Mouse (Mus musculus): ENCODE results near the gene Kdm4c.
"Not testable (repeated sequence)": the region's sequence is repeated elsewhere in the genome, so short reads cannot be mapped to it uniquely, and the experiment has no call there.

The Kdm4c gene

GRCm38 (mm10) chr4:74242176-74242575 is at the start of gene Kdm4c:
Gene Kdm4c, plus strand, starts transcription at chr4:74242497.
- DNase-seq (ENCODE audit: extremely low read depth, low read depth): no peak

GRCm38 (mm10) chr4:74201281-74201811 is 41.0 kb upstream of the Kdm4c start:
- DNase-seq (ENCODE audit: extremely low read depth, low read depth): no peak

- DNase-seq (ENCODE audit: extremely low read depth, low read depth): not testable (repeated sequence)
Observed at GRCm38 (mm10) chr4:74221780-74222179, 20.5 kb upstream of the Kdm4c start.

DNA sequence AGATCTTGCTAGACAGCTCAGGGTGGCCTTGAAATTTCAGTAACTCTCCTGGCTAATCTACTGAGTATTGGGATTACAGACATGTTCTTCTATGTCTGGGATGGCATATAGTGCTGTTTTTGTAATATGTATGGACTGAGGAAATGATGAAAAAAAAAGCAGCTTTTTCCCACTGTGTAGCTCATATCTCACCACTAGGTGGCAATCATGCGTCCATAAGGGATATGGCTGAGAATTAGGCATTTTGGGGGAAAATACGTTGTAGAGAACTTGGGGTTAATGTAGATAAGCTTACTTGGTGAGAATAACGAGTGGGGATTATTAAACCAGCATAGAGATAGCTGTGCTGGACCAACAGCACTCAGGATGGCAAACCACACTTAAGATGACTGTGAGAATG is 19.9 kb upstream of the Kdm4c start:
- peak; percentile 8 for DNase-seq (ENCODE audit: extremely low read depth, low read depth)

- DNase-seq (ENCODE audit: extremely low read depth, low read depth): no peak
Observed at GRCm38 (mm10) chr4:74224210-74224609, 18.1 kb upstream of the Kdm4c start.

- DNase-seq (ENCODE audit: extremely low read depth, low read depth): no peak
Observed at GRCm38 (mm10) chr4:74230994-74231393, 11.3 kb upstream of the Kdm4c start.

DNA sequence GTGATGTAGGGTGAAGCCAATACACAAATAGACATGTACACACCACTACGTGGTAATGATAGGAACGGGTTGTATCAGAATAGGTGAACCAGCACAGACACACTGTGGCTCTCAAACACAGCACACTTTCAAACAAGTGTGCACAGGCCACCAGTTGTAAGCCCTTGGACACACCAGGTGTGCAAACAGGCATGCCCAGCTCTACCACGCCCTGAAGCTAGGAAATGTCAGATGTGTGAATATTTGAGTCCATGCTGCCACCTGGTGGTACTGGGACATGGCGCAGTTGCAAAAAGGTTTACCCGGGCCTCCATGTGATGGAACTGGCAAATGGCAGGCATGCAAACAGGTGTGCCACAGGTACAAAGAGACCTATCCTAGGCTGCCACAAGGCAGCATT is 10.9 kb upstream of the Kdm4c start:
- no peak for DNase-seq (ENCODE audit: extremely low read depth, low read depth)

DNA sequence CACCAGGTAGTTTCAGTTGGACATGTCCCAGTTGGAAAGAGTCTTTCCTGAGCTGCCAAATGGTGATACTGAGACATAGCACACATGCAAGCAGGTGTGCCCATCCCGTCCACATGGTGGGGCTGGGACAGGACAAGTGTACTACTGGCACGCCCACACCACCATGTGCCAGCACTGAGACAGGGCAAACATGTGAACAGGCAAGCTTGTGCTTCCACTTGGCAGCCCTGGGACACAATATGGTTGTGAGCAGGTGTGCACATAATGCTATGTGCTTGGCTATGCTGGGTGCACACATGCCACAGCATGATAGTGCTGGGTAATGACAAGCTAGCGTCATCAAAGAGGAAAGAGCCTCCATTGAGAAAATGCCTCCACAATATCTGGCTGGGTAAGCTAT is 8.8 kb upstream of the Kdm4c start:
- DNase-seq (ENCODE audit: extremely low read depth, low read depth): no peak

DNA sequence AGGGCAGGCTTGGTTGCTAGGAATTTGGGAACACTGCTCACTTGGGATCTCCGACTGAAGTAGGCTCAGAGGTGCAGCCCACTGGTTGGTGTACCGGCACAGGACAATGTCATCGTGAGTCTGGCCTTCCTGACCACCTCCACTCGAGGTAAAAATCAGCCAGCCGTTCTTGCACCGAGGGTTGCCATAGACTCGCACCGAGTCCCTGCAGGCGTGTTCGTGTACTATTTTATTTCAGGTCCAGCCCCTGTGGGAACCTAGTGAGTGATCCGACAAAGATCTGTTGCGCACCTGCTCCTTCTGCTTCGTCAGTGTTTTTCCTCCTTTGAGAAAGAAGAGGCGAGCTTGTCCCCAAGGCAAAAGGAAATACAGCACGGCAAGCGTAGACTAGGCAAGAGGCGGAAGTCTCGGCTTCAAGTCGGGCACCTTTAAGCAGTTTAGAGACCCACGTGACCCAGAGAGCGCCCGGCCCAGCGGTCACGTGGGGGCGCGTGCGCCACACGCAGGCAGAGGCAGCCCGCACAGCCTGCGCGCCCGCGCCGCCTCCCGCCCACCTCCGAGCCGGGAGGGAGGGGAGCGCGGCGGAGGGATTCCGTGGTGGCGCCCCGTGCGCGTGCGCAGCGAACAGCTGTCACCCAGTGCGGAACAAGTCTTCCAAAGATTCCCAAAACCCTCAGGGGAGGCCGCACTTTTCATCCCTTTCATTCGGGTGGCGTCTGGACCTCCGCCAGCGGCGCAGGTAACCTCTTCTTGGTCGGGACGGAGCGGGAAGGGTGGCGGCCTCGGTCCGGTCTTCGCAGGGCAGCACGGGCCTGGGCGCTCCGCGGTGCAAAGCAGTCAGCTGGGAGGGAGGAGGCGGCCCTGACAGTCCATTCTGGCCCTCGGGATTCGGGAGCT is 9.3 kb downstream of the Kdm4c start:
- peak; percentile 88 for DNase-seq (ENCODE audit: extremely low read depth, low read depth)

GRCm38 (mm10) chr4:74252245-74253105 is 10.2 kb downstream of the Kdm4c start:
- DNase-seq (ENCODE audit: extremely low read depth, low read depth): peak; percentile 47

DNA sequence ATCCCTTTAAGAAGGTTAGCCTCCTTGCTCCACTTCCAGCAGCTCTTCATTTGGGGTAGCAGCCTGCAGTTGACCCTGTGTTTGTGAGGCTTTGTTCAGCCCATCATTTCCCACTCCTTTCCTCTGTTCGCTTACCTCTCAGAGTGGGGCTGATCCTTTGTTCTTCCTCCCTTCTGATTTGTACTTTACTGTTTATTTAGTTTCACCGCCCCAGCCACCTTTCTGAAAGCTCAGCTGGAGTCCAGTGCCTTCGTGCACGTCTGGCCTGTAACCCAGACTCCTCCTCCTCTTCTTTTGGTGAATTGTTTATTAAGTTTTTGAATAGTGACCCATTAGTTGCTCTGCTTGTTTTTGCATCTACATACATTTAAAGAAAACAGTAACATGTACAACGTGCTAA is 15.6 kb downstream of the Kdm4c start:
- DNase-seq (ENCODE audit: extremely low read depth, low read depth): no peak

DNA sequence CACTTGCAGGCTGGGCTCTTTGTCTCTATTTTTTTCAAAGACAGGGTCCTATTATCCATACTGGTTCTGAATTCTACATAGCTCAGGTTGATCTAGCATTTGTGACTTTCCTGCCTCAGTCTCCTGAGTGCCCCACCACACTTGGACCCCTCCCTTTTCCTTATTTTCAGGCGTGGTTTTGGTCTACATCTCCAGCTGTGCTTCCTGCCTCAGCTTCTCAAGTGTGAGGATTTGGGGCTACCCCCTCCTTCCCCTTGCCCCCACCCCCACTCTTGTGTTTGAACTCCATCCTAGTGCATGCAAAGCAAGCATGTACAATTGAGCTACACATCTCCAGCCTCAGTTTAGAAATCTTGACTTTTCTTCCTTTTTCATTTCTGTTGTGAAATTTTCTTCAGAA is 16.2 kb downstream of the Kdm4c start:
- DNase-seq (ENCODE audit: extremely low read depth, low read depth): no peak

- DNase-seq (ENCODE audit: extremely low read depth, low read depth): no peak
Observed at GRCm38 (mm10) chr4:74259331-74259730, 17.0 kb downstream of the Kdm4c start.

DNA sequence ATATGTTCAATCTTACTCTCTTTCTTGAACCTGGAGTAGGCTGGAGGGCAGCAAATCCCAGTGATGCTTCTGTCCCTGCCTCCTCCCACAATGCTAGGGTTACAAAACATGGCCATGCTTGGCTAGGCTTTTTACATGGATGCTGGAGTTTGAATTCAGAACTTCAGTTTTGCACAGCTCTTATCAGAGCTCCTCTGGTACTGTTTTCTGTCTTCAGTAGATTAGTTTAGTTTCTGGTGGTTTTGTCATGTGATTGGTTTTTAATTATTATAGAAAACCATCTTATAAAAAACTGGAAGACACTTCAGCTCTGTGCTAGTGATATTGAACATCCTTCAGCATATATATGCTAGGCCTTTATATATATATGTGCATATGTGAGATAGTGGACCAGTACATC is 19.6 kb downstream of the Kdm4c start:
- no peak for DNase-seq (ENCODE audit: extremely low read depth, low read depth)

GRCm38 (mm10) chr4:74264428-74264955 is 22.2 kb downstream of the Kdm4c start:
- DNase-seq (ENCODE audit: extremely low read depth, low read depth): no peak

GRCm38 (mm10) chr4:74271180-74271579 is 28.9 kb downstream of the Kdm4c start:
- DNase-seq (ENCODE audit: extremely low read depth, low read depth): no peak

DNA sequence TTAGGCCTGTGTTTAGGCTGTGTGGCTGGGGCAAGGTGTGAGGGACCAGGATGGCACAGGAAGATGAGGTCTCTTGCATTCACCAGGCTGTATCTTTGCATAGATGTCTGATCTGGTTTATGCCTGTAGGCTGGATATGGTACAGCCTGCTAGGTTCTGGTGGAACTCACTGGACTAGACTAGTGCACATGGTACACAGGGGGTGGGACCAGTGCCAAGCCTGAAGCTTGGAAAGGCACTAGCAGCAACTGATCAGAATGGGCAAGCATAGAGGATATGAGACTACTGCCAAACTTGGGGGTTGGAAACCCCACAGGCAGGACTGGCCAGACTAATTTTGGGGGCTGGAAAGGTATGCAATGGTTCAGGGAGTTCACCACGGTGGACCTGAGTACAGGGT is 35.2 kb downstream of the Kdm4c start:
- DNase-seq (ENCODE audit: extremely low read depth, low read depth): no peak

GRCm38 (mm10) chr4:74280170-74280569 is 37.9 kb downstream of the Kdm4c start:
- peak; percentile 74 for DNase-seq (ENCODE audit: extremely low read depth, low read depth)

DNA sequence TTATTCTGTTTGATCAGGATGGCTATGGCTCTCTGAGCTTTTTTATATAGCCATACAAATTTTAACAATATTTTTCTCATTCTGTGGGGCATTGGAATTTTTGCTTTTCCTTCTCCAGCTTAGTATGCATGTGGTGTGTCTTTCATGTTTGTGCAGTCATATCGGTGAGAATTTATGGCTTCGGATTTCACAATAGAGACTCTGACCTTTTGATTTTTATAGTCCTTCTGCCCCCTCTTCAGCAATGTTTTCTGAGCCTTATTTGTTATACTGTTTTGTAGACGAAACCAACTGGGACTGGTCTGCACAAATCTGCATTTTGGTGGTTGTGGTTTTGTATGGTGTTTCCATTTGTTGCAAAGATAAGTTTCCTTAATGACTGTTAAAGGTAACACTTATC is 45.6 kb downstream of the Kdm4c start:
- DNase-seq (ENCODE audit: extremely low read depth, low read depth): no peak

- no peak for DNase-seq (ENCODE audit: extremely low read depth, low read depth)
Observed at GRCm38 (mm10) chr4:74294726-74295125, 52.4 kb downstream of the Kdm4c start.

DNA sequence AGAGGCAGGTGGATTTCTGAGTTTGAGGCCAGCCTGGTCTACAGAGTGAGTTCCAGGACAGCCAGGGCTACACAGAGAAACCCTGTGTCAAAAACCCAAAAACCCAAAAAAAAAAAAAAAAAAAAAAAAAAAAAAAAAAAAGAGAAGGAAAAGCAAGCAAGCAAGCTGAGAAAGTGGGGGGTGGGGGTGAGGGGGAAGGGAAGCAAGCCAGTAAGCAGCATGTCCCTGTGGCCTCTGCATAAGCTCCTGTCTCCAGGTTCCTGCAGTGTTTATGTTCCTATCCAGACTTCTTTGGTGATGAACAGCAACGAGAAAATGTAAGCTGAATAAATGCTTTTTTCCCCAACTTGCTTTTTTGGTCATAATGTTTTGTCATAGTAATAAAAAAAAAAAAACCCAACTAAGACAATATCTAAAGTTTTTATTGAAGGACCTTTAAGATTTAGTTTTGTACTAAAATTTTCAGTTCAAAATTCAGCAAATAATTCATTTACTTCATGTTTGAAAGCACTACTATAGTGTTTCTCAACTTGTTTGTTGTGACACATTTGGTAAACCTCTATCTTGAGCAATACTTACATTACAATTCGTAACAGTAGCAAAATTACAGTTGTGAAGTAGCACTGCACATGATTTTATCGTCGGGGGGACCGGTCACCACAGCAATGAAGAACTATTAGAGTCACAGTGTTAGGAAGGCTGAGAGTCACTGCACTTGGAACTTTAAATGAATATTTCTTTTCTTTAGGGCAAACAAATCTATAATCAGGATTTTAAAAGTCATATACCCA is 63.2 kb downstream of the Kdm4c start:
- DNase-seq (ENCODE audit: extremely low read depth, low read depth): no peak
